23 mouse cellular contexts compared by ENCODE assay signal in the genomic region with DNA sequence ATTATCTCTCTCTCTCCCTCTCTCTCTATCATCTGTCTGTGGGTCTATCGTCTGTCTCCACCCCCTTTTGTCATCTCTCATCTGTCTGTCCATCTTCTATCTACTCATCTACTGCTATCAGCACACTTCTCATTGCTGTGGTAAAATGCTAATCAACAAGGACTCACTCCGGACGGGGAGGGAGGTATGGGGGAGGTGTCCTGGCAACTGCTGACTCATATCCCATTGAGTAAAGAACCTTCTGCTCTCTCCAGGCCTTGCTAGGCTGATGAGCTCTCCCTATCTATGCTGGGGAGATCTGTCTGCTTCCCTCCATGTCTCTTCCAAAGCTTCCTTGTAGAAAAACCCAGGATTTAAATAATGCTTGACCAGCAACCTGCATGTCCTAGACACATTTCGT.
DNase-seq lines count a peak whose midpoint lies in the region; ATAC-seq lines count a peak whose summit lies in the region.
"Had no signal": no experiment of that assay in that cellular context is flagged by ENCODE, and none has a peak within 500 bp of the region (broad histone marks: within the 10 kb centered on the region; RNA-seq: fewer than 3 reads in every experiment).

No protein-coding gene starts in this region.

- no peak overlapping the region for H3K4me2 ChIP-seq in midbrain, embryonic 14.5 days (ENCODE audit: low read length)
- H3K4me2 ChIP-seq: heart, embryonic 11.5 days; heart, embryonic 15.5 days had no signal

- no peak for ATAC-seq in midbrain, embryonic 14.5 days (ENCODE audit: low FRiP score, low TSS enrichment)
- ATAC-seq in megakaryocyte-erythroid progenitor cell, adult 5-6 weeks (replicated peaks; ENCODE audit: low FRiP score, low TSS enrichment, poor library complexity, severe bottlenecking): peak; percentile 41
- ATAC-seq: CD4-positive, CD25-positive, alpha-beta regulatory T cell, adult 4 months; forebrain, embryonic 16.5 days; hindbrain, embryonic 16.5 days had no signal

- peak overlapping the region; percentile 89 for H3K27ac ChIP-seq in midbrain, embryonic 10.5 days (replicated peaks)
- H3K27ac ChIP-seq in midbrain, embryonic 14.5 days (replicated peaks; ENCODE audit: low read depth, low read length): no peak overlapping the region
- H3K27ac ChIP-seq: embryonic facial prominence, embryonic 10.5 days; heart, embryonic 15.5 days had no signal

- H3K27me3 ChIP-seq in midbrain, embryonic 10.5 days (ENCODE audit: low read depth, poor library complexity, severe bottlenecking): no peaks in the 10 kb centered on the region
- H3K27me3 ChIP-seq in midbrain, embryonic 14.5 days (ENCODE audit: control insufficient read depth, insufficient read depth, low read length): no peaks in the 10 kb centered on the region

- peaks cover 11% of the 10 kb centered on the region; the same call in 1 of the 2 replicates for H3K36me3 ChIP-seq in midbrain, embryonic 10.5 days
- no peaks in the 10 kb centered on the region for H3K36me3 ChIP-seq in midbrain, embryonic 14.5 days (ENCODE audit: control insufficient read depth, insufficient read depth, low read length)
- H3K36me3 ChIP-seq: embryonic facial prominence, embryonic 10.5 days; heart, embryonic 15.5 days had no signal

- WGBS in midbrain, embryonic 10.5 days: 81% methylated on average over 4 of the region's 4 CpGs
- WGBS in midbrain, embryonic 14.5 days: 60% methylated on average over 4 of the region's 4 CpGs

- H3K4me1 ChIP-seq in midbrain, embryonic 10.5 days: peaks cover 77% of the 10 kb centered on the region
- H3K4me1 ChIP-seq in midbrain, embryonic 14.5 days (ENCODE audit: control insufficient read depth, insufficient read depth, low read length): peaks cover 38% of the 10 kb centered on the region
- H3K4me1 ChIP-seq: heart, embryonic 15.5 days had no signal

- H3K9me3 ChIP-seq in midbrain, embryonic 10.5 days (replicated peaks): 0 out of 2 replicates have a peak, but pooled peaks cover 4% of the 10 kb centered on the region
- no peaks in the 10 kb centered on the region for H3K9me3 ChIP-seq in midbrain, embryonic 14.5 days (ENCODE audit: control insufficient read depth, low read length)
- H3K9me3 ChIP-seq: embryonic facial prominence, embryonic 10.5 days; heart, embryonic 15.5 days had no signal

- H3K4me3 ChIP-seq in midbrain, embryonic 10.5 days: no peak overlapping the region
- H3K4me3 ChIP-seq in midbrain, embryonic 14.5 days (replicated peaks; ENCODE audit: low read depth, low read length): no peak overlapping the region
- H3K4me3 ChIP-seq: embryonic facial prominence, embryonic 10.5 days; heart, embryonic 15.5 days had no signal

- no peak overlapping the region for H3K9ac ChIP-seq in midbrain, embryonic 14.5 days (replicated peaks; ENCODE audit: low read length)
- H3K9ac ChIP-seq: heart, embryonic 15.5 days had no signal

- DNase-seq in midbrain, embryonic 10.5 days (ENCODE audit: low spot score): no peak
- no peak for DNase-seq in midbrain, embryonic 14.5 days
- DNase-seq in NIH3T3 (ENCODE audit: low read depth) (peak; percentile 57), liver (no peak)
- peak; percentile 6 for DNase-seq in c-Kit-positive CD71-positive TER-119-positive erythroid progenitor cells, embryonic 14.5 days (ENCODE audit: low spot score)
- no peak for DNase-seq in cerebellum, postnatal 25 days
- DNase-seq in cerebellum, adult 18-20 months: no peak
- DNase-seq: adrenal gland, postnatal 14 days; B cell, adult 2 months; cerebellum, adult 11 months; cerebellum, adult 9-10 months; cerebellum, postnatal 36 days; gastrocnemius, postnatal 10 days; heart, adult 18-20 months; heart, postnatal 14 days; kidney, adult 11 months had no signal

Comparison
In these comparisons a context has a peak if more than half of its experiments do, and no peak if none do; other contexts are left out.
1. DNase-seq: peak in NIH3T3 (single experiment) and c-Kit-positive CD71-positive TER-119-positive erythroid progenitor cells, embryonic 14.5 days (single experiment); none in midbrain, embryonic 10.5 days (single experiment), midbrain, embryonic 14.5 days (single experiment), cerebellum, postnatal 25 days (0 of 2), cerebellum, adult 18-20 months (0 of 2) and liver (single experiment).